Comparison of ENCODE assay signal across 27 mouse cellular contexts in genomic region chr1:135244014-135244413, GRCm38 (mm10). TPM values are rescaled to one million over a fixed set of nuclear protein-coding genes. Genes with fewer than 3 reads are reported as not detected.
DNase-seq lines count a peak whose midpoint lies in the region; ATAC-seq lines count a peak whose summit lies in the region.
"Had no signal": no experiment of that assay in that cellular context is flagged by ENCODE, and none has a peak within 500 bp of the region (broad histone marks: within the 10 kb centered on the region; RNA-seq: fewer than 3 reads in every experiment).

No protein-coding gene starts in this region.

- H3K4me2 ChIP-seq in liver, embryonic 13.5 days = no peak overlapping the region
- no peak overlapping the region; the same call in 1 of the 2 replicates for H3K4me2 ChIP-seq in liver, embryonic 15.5 days
- H3K4me2 ChIP-seq: embryonic facial prominence, embryonic 12.5 days; embryonic facial prominence, embryonic 15.5 days; heart, embryonic 11.5 days; hindbrain, embryonic 13.5 days had no signal

- H3K27me3 ChIP-seq in liver, embryonic 13.5 days = peaks cover 10% of the 10 kb centered on the region; the same call in 1 of the 2 replicates
- H3K27me3 ChIP-seq in liver, embryonic 15.5 days = peaks cover 10% of the 10 kb centered on the region
- H3K27me3 ChIP-seq: embryonic facial prominence, embryonic 12.5 days; embryonic facial prominence, embryonic 15.5 days had no signal

- DNase-seq in liver, embryonic 13.5 days = no peak
- no peak for DNase-seq in right cerebral cortex, postnatal 4 days
- DNase-seq in cerebellum, postnatal 4 days (ENCODE audit: low spot score in 2 of 2) = no peak
- DNase-seq in cerebellum, postnatal 10 days = no peak
- DNase-seq: adrenal gland, adult 2 months; adrenal gland, postnatal 14 days; cerebellum, adult 11 months; cerebellum, adult 2 months; cerebellum, adult 9-11 months; cerebellum, postnatal 36 days; forebrain, postnatal 0 days; gastrocnemius, adult 2 months; gastrocnemius, postnatal 14 days; heart, adult 11 months; heart, postnatal 36 days had no signal

- no peaks in the 10 kb centered on the region for H3K36me3 ChIP-seq in liver, embryonic 13.5 days
- no peaks in the 10 kb centered on the region for H3K36me3 ChIP-seq in liver, embryonic 15.5 days (replicated peaks)
- H3K36me3 ChIP-seq: embryonic facial prominence, embryonic 12.5 days; embryonic facial prominence, embryonic 15.5 days; hindbrain, embryonic 10.5 days; hindbrain, embryonic 13.5 days had no signal

- no peaks in the 10 kb centered on the region for H3K9me3 ChIP-seq in liver, embryonic 13.5 days (replicated peaks)
- H3K9me3 ChIP-seq in liver, embryonic 15.5 days (replicated peaks) = no peaks in the 10 kb centered on the region
- H3K9me3 ChIP-seq: embryonic facial prominence, embryonic 12.5 days; embryonic facial prominence, embryonic 15.5 days; hindbrain, embryonic 10.5 days; hindbrain, embryonic 13.5 days had no signal

- 0 out of 2 replicates have a peak overlapping the region, but pooled peaks have one; percentile 9 for H3K27ac ChIP-seq in liver, embryonic 13.5 days
- H3K27ac ChIP-seq in liver, embryonic 15.5 days (replicated peaks) = no peak overlapping the region
- H3K27ac ChIP-seq: embryonic facial prominence, embryonic 12.5 days; embryonic facial prominence, embryonic 15.5 days; gastrocnemius, adult 2 months; hindbrain, embryonic 10.5 days; hindbrain, embryonic 13.5 days had no signal

- peak; percentile 60; the same call in 1 of the 2 replicates for ATAC-seq in liver, embryonic 13.5 days (ENCODE audit: low read depth)
- peak; percentile 66 for ATAC-seq in liver, embryonic 15.5 days (ENCODE audit: insufficient read depth)
- ATAC-seq in megakaryocyte progenitor cell, adult 5-6 weeks (replicated peaks; ENCODE audit: poor library complexity) = peak; percentile 66
- ATAC-seq: CD4-positive, CD25-positive, alpha-beta regulatory T cell, adult 4 months; forebrain, embryonic 14.5 days; forebrain, postnatal 0 days; hindbrain, embryonic 16.5 days had no signal

- WGBS in liver, embryonic 13.5 days (ENCODE audit: insufficient replicate concordance) = 50% methylated on average over 8 of the region's 8 CpGs
- 44% methylated on average over 8 of the region's 8 CpGs for WGBS in liver, embryonic 15.5 days (ENCODE audit: insufficient replicate concordance)

- peaks cover 45% of the 10 kb centered on the region for H3K4me1 ChIP-seq in liver, embryonic 13.5 days (replicated peaks)
- H3K4me1 ChIP-seq in liver, embryonic 15.5 days (replicated peaks) = peaks cover 44% of the 10 kb centered on the region
- H3K4me1 ChIP-seq: embryonic facial prominence, embryonic 12.5 days had no signal

- no peak overlapping the region for H3K9ac ChIP-seq in liver, embryonic 13.5 days
- no peak overlapping the region for H3K9ac ChIP-seq in liver, embryonic 15.5 days
- H3K9ac ChIP-seq: embryonic facial prominence, embryonic 12.5 days; embryonic facial prominence, embryonic 15.5 days; forebrain, postnatal 0 days; hindbrain, embryonic 13.5 days had no signal

- H3K4me3 ChIP-seq in liver, embryonic 13.5 days (replicated peaks) = no peak overlapping the region
- no peak overlapping the region for H3K4me3 ChIP-seq in liver, embryonic 15.5 days (replicated peaks)
- H3K4me3 ChIP-seq: embryonic facial prominence, embryonic 12.5 days; embryonic facial prominence, embryonic 15.5 days; gastrocnemius, adult 2 months; hindbrain, embryonic 10.5 days; hindbrain, embryonic 13.5 days had no signal

RNA-seq across cellular contexts. Expression of gene Elf3, which starts 14.4 kb away (rescaled TPM):
- 1.2 and 1.5 TPM in 2 replicates for polyA plus RNA-seq in liver, embryonic 13.5 days (2015; fragmentation: Nextera tagmentation; extraction: Ambion mirVana)
- polyA plus RNA-seq in liver, embryonic 15.5 days (2015; fragmentation: Nextera tagmentation; extraction: Ambion mirVana) = 1.0 and 1.4 TPM in 2 replicates
- total RNA-seq in megakaryocyte progenitor cell, adult 5-6 weeks (2015) = not detected in 2 replicates
- 0.17 TPM in 1 of 2 replicates, not detected in the other for total RNA-seq in megakaryocyte progenitor cell, adult 5-6 weeks (2017)
- total RNA-seq: forebrain, postnatal 0 days; heart, postnatal 36 days; MEL had no signal
- polyA plus RNA-seq: C2C12; CD4-positive, CD25-positive, alpha-beta regulatory T cell, adult 4 months had no signal

RNA-seq across cellular contexts. Expression of gene Rnpep, which starts 39.9 kb away (rescaled TPM):
- polyA plus RNA-seq in liver, embryonic 13.5 days (2015; fragmentation: Nextera tagmentation; extraction: Ambion mirVana) = 29.4 and 31.4 TPM in 2 replicates
- 25.9 and 26.6 TPM in 2 replicates for polyA plus RNA-seq in liver, embryonic 15.5 days (2015; fragmentation: Nextera tagmentation; extraction: Ambion mirVana)
- total RNA-seq in megakaryocyte progenitor cell, adult 5-6 weeks (2015) = 79.1 and 93.5 TPM in 2 replicates
- total RNA-seq in megakaryocyte progenitor cell, adult 5-6 weeks (2017) = 77.3 and 83.4 TPM in 2 replicates
